Mouse (Mus musculus) cerebellum, adult 8-10 months (tissue): ENCODE measurements at regions not wholly inside any gene's neighbourhood (a gene's known extent, or its start where the extent isn't known, plus 50 kb on each side); places are given as distances from the start of the nearest gene placed in this dataset.

ENCODE experiments used
- DNase-seq: peaks from one replicate; pipeline ENCODE4 v3.0.0; 2022

DNA sequence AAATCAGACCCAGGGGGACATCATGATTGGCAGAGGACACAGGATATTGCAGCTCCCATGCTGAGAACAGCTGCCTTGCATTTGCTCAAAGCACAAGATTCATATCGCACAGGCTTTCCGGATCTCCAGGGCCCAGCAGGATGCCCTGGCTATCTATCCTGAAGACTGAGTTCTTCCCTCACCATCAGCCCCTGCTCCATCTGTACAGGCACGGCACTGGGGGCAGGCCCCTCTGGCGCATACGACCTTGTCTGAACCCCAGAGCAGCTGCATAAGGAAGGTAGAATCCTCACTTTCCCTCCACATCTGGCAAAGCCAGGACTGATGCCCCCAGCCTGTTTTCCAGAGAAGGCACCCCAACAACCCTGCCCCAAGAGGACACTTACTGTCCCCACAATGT lies 266.8 kb downstream of the Tns1 start:
- DNase-seq, result no peak

DNA sequence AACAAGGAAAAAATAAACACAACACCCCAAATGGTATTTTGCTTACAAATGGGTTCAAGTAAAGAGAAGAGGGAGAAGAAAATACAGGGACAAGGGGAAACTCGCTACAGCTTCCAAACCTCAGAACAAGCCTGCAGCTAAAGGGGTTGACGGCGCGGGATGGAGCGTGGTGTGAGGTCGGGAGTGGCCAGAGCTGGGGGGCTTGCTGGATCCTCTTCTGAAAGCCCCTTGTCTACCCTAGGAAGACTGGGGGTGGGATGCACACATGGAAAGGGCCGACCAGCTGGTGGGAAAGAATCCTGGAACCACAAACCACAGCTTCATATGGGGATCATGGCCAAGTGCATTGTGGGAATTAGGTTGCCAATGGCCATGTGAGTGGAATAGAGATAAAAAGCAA lies 267.4 kb downstream of the Tns1 start:
- DNase-seq, result no peak

DNA sequence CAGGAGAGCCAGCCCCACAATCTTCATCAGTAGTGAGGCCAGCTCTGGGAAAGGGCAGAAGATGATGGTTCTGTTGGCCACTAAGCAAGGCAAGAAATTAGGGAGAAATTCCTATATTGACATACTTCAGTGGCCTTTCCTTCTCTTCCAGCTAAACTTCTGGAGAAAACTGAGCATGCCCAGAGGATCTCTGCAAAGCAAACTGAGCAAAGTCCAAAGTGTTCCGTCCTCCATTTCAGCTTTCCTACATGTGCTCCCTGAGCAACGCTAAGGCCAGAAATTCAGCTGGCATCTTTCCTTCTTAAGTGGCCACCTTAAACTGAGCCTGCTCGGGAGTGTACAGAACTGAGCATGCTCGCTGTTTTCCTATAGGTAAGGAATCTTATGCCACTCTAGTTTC lies 268.9 kb downstream of the Tns1 start:
- no peak for DNase-seq

GRCm38 (mm10) chr1:73853851-73854250 lies 270.4 kb downstream of the Tns1 start:
- DNase-seq, result no peak

DNA sequence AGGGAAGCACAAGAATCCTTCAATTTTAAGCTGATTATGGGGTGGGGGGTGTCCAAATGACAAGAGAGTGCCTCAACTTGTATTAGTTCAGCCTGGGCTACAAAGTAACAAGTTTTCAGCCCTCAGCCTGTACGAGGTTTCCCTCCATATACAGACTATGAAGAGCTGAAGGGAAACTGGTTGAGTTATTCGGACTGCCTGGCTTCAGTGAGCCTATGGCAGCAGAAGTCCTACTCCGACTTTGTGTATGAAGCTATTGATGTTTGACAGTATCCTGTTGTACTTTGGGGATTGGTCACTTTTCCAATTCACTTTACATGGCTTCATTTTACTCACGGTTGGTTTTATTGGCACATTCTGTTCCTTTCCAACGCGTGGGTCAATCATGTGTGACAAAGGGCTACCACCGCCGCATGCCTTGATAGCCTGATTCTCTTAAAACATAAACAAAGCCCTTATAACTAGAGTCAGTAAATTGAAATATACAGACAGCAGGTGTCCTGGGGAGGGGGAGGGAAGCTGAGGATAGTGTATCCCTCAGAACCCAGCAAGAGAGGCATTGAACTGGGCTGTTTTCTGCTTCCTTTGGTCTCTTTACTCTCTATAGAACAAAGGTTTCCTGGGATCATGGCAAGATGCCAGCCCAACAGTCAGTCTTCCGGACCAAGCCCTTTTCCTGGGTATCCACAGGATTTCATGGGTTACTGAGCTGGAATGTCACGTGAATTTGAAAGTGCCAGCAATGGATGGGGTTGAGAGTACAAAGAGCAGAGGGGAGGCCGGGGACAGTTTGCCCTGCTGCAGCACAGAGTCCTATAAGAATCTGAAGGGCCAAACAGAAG lies 273.9 kb downstream of the Tns1 start:
- no peak for DNase-seq

DNA sequence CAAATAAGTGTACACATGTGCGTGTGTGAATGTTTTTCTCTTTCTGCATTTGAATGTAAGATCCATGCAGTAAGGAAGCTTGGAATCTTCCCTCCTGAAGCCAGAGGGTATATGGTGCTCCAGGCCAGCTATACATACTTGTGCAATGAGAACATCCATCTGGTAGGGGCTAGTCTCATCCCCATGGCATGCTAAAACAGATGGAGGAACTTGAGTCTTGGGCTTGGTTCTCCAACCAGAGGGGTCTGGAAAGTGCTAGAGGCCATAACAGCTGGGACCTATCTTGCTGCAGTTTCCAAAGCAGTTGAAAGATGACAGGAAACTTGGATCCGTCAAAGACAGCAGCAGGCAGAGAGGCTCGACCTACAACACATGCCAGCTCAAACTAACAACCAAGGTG lies 275.9 kb downstream of the Tns1 start:
- no peak for DNase-seq

- DNase-seq, result no peak
Observed at GRCm38 (mm10) chr1:73847126-73847525, 277.1 kb downstream of the Tns1 start.

DNA sequence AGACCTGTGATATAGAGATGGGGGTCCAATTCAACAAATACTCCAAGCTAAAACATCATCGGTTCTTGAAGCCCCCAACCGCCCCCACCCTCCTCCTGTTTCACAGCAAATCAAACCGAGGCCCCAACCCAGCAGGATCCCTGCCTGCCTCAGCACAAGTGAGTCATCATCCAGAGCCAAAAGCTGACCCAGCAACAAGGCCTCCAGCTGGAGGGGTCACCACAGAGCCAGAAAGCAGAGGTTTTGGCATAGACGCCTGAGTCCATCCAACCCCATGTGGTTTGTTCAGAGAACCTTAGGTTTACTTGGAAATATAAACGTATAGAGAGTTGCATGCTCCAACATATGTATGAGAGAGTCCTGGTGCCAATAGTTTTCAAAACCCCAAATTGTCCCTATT lies 279.1 kb downstream of the Tns1 start:
- no peak for DNase-seq

DNA sequence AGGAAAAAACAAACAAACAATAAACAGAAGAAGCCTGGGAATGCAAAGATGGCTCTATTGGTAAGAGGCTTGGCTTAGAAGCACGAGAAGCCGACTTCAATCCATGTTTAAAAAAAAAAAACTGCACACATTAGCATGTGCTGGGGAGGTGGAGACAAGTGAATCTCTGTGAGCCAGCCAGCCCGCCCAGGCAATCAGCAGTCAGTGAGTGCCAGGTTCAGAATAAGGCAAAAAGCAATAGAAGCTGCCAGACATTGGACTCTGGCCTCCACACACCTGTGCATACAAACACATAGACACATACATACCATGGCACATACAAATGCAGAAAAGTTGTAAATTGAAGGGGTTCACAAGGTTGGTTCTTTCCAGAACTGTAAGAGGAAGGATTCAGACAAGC lies 279.7 kb downstream of the Tns1 start:
- no peak for DNase-seq

DNA sequence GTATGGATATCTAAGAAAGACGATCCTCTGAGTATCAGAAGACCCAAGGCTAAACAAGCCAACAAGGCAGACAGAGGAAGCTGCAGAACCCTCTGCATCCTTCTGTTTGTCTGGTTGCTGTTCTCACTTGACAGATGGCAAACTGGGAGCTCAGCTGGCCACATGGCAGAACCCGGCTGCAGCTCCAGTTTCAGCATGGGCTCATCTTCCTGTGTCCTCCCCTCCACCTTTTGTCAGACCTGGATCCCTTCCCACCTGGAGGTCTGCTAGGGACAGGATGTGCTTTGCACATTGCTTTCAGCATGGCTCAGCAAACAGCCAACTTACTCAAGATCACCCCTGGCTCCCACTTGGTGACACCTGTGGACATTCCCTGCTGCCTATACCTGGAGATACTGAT lies 284.9 kb downstream of the Tns1 start:
- DNase-seq, result peak; percentile 28

DNA sequence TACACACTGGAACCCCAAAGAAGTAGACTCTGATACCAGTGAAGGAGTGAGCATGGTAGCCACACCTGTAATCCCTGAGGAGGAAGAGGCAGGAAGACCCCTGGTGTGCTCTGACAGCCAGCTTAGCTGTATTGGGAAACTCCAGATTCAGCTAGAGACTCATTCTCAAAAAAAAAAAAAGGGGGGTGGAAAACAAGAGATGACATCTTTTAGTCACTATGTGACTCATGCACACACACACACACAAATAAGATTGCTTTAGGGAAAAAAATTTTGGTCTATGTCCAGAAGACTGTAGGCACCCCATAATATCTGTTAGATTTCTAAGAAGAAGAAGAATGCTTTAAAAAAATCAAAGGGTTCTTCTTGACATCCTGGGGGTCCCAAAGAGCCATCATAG lies 287.6 kb downstream of the Tns1 start:
- no peak for DNase-seq

GRCm38 (mm10) chr1:73834566-73834965 lies 289.7 kb downstream of the Tns1 start:
- no peak for DNase-seq

- peak; percentile 10 for DNase-seq
Observed at GRCm38 (mm10) chr1:73830486-73831132, 293.6 kb downstream of the Tns1 start.

DNA sequence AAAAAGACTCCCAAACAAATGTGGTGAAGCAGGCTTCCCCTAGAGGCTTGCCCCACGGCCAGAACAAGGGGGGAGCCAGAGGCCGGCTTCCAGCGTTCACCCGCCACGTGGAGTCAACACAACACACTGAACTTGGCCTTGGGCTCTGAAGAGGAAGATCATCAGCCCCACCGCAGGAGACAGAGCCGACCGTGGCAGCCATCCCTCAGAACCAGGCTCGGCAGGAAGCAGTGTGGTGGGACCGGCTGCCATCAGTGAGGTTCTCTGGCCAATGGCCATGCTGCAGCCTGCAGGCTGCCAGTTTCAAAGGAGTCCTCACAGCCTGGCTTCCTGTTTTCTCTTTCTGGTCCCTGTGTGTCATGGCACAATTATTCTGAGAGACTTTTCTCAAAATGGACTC lies 295.3 kb downstream of the Tns1 start:
- DNase-seq, result peak; percentile 82

DNA sequence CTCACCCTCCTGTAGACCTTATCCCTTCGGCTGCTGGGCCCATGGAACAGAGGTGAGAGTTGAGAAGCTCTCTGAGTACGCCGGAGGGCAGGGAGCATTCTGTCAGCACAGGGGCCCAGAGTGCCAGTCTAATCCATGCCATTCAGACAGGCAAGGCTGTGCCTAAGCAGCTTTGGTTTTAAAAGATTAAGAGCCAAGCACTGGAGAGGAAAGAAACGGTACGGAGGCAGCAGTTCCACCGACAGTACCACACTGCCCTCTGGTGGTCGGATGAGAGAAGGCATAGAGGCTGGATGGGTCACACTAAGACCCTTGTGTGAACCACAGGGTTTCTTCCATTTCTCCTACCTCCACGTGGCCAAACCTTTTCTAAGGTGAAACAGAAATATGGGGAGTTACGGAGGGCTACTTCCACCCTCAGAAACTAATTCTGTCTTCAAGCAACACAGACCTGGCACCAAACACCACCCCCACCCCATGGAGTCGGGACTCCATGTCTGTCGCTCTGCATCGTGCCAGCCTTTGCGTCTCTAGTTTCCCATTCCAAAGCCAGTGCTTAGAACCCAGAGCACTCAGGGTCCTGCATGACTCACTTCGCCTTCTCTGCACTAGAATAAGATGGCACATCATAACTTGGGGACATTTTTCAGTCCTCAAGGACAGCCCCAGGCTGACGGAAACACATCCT lies 297.9 kb downstream of the Tns1 start:
- DNase-seq, result peak; percentile 95

GRCm38 (mm10) chr1:73824406-73825184 lies 299.7 kb downstream of the Tns1 start:
- DNase-seq, result no peak

DNA sequence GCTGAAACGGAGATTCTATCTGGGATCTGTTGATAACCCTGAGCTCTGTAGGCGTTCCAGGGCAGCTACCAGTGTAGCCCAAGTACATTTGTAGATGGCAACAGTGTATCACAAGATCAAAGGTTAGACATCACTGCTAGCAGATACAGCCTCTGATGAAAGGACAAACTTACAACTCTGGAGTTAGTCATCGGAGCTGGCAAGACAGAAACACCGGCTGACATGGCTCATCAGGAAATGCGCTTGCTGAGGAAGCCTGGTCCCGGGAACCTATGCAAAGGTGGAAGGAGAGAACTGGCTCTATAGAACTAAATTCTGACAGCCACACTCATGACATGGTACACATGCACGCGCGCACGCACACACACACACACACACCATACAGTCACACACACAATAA lies 300.5 kb downstream of the Tns1 start:
- no peak for DNase-seq

DNA sequence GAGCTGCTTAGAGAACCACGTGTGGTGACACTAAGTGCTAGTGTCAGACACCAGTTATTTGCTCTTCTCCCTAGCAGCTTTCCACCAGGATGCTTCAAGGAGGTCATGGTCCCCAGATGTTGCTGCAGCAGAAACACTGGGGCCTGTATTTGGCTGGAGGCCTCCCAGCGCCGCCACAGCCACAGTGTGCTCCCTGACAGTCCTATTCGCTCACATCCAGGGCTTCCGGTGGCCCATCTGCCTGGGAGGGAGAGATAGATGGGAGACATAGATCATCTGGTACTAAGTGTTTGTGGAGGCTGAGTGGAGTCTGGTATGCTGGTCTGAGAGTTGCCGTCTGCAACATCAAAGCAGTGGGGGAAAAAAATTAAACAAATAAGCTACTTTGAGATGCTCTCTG lies 301.6 kb downstream of the Tns1 start:
- no peak for DNase-seq

- DNase-seq, result no peak
Observed at GRCm38 (mm10) chr1:73820701-73821100, 303.5 kb downstream of the Tns1 start.

- DNase-seq, result no peak
Observed at GRCm38 (mm10) chr1:73807206-73807605, 317.0 kb downstream of the Tns1 start.

DNA sequence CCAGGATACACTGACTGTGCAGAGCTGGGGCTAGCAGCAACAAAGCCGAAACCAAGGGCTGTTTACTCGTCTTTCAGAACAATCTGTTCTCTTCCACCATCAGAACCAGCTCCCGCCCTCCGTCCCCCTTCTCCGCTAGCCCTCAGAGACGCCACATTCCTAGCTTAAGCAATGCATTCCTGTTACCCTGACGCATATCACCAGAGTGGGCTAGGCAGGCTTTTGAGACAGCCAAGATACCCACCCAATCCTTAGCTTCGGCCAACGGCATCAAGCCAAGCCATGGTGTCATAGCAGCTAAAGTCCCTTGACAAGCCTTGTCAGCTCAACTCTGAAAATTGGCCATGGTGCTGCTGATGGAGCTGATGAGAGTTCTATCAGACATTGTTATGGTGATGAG lies 319.1 kb downstream of the Tns1 start:
- DNase-seq, result no peak

DNA sequence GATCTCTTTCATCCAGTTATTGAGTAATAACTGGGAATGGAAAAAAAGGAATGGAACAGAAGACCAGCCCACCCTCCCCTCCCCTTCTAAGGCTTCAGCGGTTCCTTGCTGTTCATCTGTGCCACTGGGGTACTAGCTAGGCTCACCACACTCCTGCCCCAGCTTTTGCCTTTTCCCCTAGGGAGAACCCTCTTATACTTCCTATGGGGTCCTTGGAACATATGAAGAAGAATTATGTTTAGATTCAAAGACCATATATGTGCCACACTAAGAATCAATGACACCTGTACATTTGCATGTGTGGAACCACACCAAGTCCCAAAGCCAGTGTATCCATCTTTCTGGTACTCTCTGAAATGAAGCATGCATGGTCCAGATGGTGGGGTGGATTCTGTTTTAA lies 324.3 kb downstream of the Tns1 start:
- no peak for DNase-seq

- no peak for DNase-seq
Observed at GRCm38 (mm10) chr1:73799246-73799645, 325.0 kb downstream of the Tns1 start.
